Mouse (Mus musculus) cortical plate, adult 2 months (tissue): Measurements from ENCODE around the gene Chrnb1.

Experiments used
- CTCF ChIP-seq: fragments of 200-500 bp; IDR thresholded peaks from 2 replicates; pipeline ENCODE4 v1.5.1; 2011; ENCODE audit warnings: mild to moderate bottlenecking, control low read depth, low read length; ENCODE audit not compliant: insufficient read depth; ENCODE audit errors: extremely low read depth
- POLR2A ChIP-seq: fragments of 200-500 bp; IDR thresholded peaks from 2 replicates; pipeline ENCODE4 v1.6.1; 2011; ENCODE audit warnings: mild to moderate bottlenecking, low read length, control low read depth; ENCODE audit not compliant: insufficient read depth; ENCODE audit errors: extremely low read depth

DNA sequence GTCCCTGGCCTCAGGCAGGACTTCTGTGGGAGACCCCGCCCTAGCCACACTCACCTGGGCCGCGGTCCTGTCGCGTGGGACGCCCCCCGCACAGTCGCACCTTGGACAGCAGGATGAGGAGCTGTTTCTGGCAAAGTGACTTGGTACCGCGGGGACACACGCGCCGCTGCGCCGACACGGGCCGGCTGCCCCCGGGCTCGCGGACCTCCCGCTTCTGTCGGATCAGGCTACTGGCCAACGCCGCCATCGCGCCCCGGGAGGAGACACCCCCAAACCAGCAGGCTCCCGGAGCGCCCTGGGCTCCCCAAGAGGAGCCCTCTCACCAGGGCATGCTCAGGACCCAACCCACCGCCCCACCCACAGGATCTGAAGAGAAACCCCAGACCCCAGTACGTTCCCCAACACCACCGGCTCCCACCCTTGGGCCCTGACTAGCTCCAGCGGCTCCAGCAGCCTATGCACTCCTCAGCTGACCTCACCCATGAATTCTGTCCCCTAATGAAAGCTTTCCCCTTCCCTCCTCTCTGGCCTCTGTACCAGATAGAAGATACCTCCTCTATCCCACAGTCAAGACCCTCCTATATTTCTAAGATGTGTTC is 5.7 kb upstream of the Chrnb1 start, which contains the start of gene Fgf11:
- TF ChIP-seq POLR2A (no peak), CTCF (no peak)
